Mouse (Mus musculus): ENCODE results near the gene Anapc15. TPM values are rescaled to one million over a fixed set of nuclear protein-coding genes. Genes with fewer than 3 reads are reported as not detected.

Anapc15 gene
- polyA plus RNA-seq, 1 experiment from 2014 or later, result 76.3 TPM

DNA sequence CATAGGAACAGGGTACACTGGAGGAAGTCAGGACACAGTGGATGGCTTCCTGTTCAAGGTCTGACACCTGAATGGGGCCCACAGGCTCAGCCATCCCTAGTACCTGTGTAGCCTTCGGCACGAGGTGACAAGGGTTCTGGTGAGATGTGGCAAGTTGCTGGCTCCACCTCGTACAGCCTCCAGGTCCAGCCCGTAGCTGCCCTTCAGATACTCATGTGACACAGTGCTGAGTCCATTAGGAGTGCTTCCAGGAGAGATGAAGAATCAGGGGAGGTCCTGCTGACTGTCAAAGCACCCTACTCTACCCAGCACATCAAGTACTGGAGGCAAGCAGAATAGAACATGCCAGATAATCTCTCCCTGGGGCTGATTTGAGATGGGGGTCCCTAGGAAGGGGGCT, 31.1 kb upstream of the Anapc15 start:
- WGBS, result 91% methylated on average over 4 of the region's 4 CpGs
- no peak overlapping the region for H3K4me2 ChIP-seq (replicated peaks; ENCODE audit: low read depth, low read length)
- no peak overlapping the region for H3K4me3 ChIP-seq (ENCODE audit: low read length)
- H3K4me1 ChIP-seq (ENCODE audit: insufficient read depth, low read length), result peaks cover 18% of the 10 kb centered on the region
- ATAC-seq (ENCODE audit: low FRiP score, low TSS enrichment), result no peak
- peaks cover 68% of the 10 kb centered on the region for H3K36me3 ChIP-seq (ENCODE audit: insufficient read depth, low read length)
- no peaks in the 10 kb centered on the region for H3K9me3 ChIP-seq (ENCODE audit: low read length)
- H3K27ac ChIP-seq (ENCODE audit: low read length), result no peak overlapping the region
- H3K9ac ChIP-seq (replicated peaks; ENCODE audit: low read length), result no peak overlapping the region
- H3K27me3 ChIP-seq (ENCODE audit: insufficient read depth, low read length), result no peaks in the 10 kb centered on the region

DNA sequence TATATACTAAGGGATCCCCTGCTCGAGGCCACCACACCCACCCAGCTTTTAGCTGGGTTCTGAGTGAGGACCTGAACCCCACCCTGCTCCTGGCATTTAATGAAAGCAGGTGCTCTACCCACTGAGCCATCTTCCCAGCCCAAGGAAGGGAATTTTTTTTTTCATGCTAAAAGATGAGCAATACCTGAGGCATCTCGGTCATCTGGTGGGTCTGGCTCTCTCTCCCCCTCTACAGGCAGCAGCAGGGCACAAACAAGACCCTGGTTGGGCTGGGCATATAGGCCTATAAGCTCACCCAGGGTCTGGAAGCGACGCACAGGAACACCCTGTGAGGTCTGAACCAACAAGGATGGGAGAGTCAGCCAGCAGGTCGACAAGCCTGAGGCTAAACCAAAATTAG, 30.2 kb upstream of the Anapc15 start:
- Histone ChIP-seq H3K4me1 (ENCODE audit: insufficient read depth, low read length) (peaks cover 19% of the 10 kb centered on the region), H3K27ac (ENCODE audit: low read length) (no peak overlapping the region), H3K27me3 (ENCODE audit: insufficient read depth, low read length) (no peaks in the 10 kb centered on the region), H3K9me3 (ENCODE audit: low read length) (no peaks in the 10 kb centered on the region), H3K36me3 (ENCODE audit: insufficient read depth, low read length) (peaks cover 58% of the 10 kb centered on the region), H3K9ac (replicated peaks; ENCODE audit: low read length) (no peak overlapping the region), H3K4me3 (ENCODE audit: low read length) (no peak overlapping the region), H3K4me2 (replicated peaks; ENCODE audit: low read depth, low read length) (no peak overlapping the region)
- 76% methylated on average over 5 of the region's 5 CpGs for WGBS
- no peak for ATAC-seq (ENCODE audit: low FRiP score, low TSS enrichment)

GRCm38 (mm10) chr7:101833916-101834584, 29.5 kb upstream of the Anapc15 start:
- Histone ChIP-seq H3K9ac (replicated peaks; ENCODE audit: low read length) (no peak overlapping the region), H3K9me3 (ENCODE audit: low read length) (no peaks in the 10 kb centered on the region), H3K36me3 (ENCODE audit: insufficient read depth, low read length) (peaks cover 51% of the 10 kb centered on the region), H3K27ac (ENCODE audit: low read length) (no peak overlapping the region), H3K4me1 (ENCODE audit: insufficient read depth, low read length) (peaks cover 26% of the 10 kb centered on the region), H3K4me3 (ENCODE audit: low read length) (0 out of 2 replicates have a peak overlapping the region, but pooled peaks have one; percentile 88), H3K27me3 (ENCODE audit: insufficient read depth, low read length) (no peaks in the 10 kb centered on the region), H3K4me2 (replicated peaks; ENCODE audit: low read depth, low read length) (no peak overlapping the region)
- WGBS, result 53% methylated on average over 3 of the region's 3 CpGs
- ATAC-seq (ENCODE audit: low FRiP score, low TSS enrichment), result no peak

DNA sequence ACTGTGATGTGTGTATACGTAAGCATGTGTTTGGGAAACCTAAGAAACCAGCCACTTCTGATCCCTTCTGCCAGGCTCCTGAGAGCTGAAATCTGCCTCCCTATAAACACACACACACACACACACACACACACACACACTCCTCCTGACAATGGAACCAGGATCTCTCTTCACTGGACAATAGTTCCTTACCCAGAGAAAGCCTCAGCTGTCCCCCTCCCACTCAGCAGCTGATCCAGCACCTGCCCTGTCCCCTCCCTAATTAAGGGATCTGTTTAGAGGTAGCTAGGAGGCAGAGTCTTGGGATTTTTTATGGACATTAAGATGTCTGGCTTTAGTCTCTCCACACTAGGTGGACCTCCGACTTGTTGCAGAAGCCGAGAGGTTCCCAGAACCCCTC, 28.6 kb upstream of the Anapc15 start:
- Histone ChIP-seq H3K36me3 (ENCODE audit: insufficient read depth, low read length) (peaks cover 42% of the 10 kb centered on the region), H3K4me1 (ENCODE audit: insufficient read depth, low read length) (peaks cover 28% of the 10 kb centered on the region), H3K27ac (ENCODE audit: low read length) (no peak overlapping the region), H3K9me3 (ENCODE audit: low read length) (no peaks in the 10 kb centered on the region), H3K9ac (replicated peaks; ENCODE audit: low read length) (peak overlapping the region; percentile 36; the same call in 1 of the 2 replicates), H3K27me3 (ENCODE audit: insufficient read depth, low read length) (no peaks in the 10 kb centered on the region), H3K4me2 (replicated peaks; ENCODE audit: low read depth, low read length) (peak overlapping the region; percentile 73), H3K4me3 (ENCODE audit: low read length) (peak overlapping the region; percentile 88; the same call in 1 of the 2 replicates)
- WGBS, result 62% methylated on average over 3 of the region's 3 CpGs
- ATAC-seq (ENCODE audit: low FRiP score, low TSS enrichment), result no peak

DNA sequence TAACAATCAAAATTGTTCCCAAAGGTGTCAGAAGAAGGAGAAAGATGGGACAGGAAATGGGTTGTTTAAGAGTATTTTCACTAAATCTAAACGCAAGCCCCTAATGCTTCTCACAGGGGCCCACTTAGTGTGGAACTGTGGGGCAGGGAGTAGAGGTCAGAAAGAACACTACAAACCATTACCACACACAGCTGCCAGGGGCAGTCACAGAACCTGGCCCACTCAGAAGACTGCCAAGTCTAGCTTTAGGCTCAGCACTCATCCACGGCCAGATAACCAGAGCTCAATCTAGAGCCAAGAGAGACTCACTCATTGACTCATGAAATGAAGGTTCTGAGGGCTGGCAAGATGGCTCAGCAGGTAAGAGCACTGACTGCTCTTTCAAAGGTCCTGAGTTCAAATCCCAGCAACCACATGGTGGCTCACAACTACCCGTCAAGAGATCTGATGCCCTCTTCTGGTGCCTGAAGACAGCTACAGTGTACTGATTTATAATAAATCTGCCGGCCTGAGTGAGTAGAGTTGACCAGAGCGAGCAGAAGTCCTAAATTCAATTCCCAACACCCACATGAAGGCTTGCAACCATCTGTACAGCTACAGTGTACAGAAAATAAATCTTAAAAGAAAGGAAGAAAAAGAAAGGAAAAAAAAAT, 27.9 kb upstream of the Anapc15 start:
- Histone ChIP-seq H3K9me3 (ENCODE audit: low read length) (no peaks in the 10 kb centered on the region), H3K27me3 (ENCODE audit: insufficient read depth, low read length) (no peaks in the 10 kb centered on the region), H3K4me2 (replicated peaks; ENCODE audit: low read depth, low read length) (peak overlapping the region; percentile 73), H3K36me3 (ENCODE audit: insufficient read depth, low read length) (peaks cover 35% of the 10 kb centered on the region), H3K27ac (ENCODE audit: low read length) (peak overlapping the region; percentile 98), H3K9ac (replicated peaks; ENCODE audit: low read length) (peak overlapping the region; percentile 98), H3K4me1 (ENCODE audit: insufficient read depth, low read length) (peaks cover 28% of the 10 kb centered on the region), H3K4me3 (ENCODE audit: low read length) (peak overlapping the region; percentile 88)
- ATAC-seq (ENCODE audit: low FRiP score, low TSS enrichment), result no peak
- WGBS, result 27% methylated on average over 5 of the region's 5 CpGs

- Histone ChIP-seq H3K36me3 (ENCODE audit: insufficient read depth, low read length) (peaks cover 26% of the 10 kb centered on the region), H3K27me3 (ENCODE audit: insufficient read depth, low read length) (no peaks in the 10 kb centered on the region), H3K27ac (ENCODE audit: low read length) (peak overlapping the region; percentile 98), H3K4me3 (ENCODE audit: low read length) (peak overlapping the region; percentile 88), H3K4me1 (ENCODE audit: insufficient read depth, low read length) (peaks cover 28% of the 10 kb centered on the region), H3K4me2 (replicated peaks; ENCODE audit: low read depth, low read length) (peak overlapping the region; percentile 73), H3K9me3 (ENCODE audit: low read length) (no peaks in the 10 kb centered on the region), H3K9ac (replicated peaks; ENCODE audit: low read length) (peak overlapping the region; percentile 98)
- ATAC-seq (ENCODE audit: low FRiP score, low TSS enrichment), result peak; percentile 60; the same call in 1 of the 2 replicates
- under 1% methylated on average over 63 of the region's 63 CpGs for WGBS
These were observed 27.0 kb upstream of the Anapc15 start for GRCm38 (mm10) chr7:101836271-101837153.

DNA sequence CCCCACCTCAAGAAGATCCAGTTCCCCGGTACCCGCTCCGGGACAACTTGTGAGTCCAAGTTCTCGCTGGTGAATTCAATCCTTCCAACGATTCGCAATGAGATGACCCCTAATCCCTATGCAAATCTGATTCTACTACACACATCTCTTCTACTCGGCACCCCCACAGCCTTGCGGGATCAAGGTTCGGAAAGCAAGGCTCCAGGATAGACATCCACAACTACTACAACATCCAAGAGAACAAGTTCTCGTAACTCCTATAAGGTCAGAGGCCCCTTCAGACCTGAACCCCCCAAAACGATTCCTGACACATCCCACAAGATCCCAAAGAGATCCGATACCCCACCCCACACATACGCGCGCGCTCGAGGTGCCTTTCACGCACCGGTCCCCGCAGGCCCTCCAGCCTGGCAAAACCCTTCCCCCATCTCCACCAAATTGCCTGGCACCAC, 26.3 kb upstream of the Anapc15 start:
- peak; percentile 1; the same call in 1 of the 2 replicates for ATAC-seq (ENCODE audit: low FRiP score, low TSS enrichment)
- Histone ChIP-seq H3K36me3 (ENCODE audit: insufficient read depth, low read length) (peaks cover 20% of the 10 kb centered on the region), H3K27ac (ENCODE audit: low read length) (peak overlapping the region; percentile 98), H3K4me1 (ENCODE audit: insufficient read depth, low read length) (peaks cover 28% of the 10 kb centered on the region), H3K9me3 (ENCODE audit: low read length) (no peaks in the 10 kb centered on the region), H3K4me2 (replicated peaks; ENCODE audit: low read depth, low read length) (peak overlapping the region; percentile 73), H3K4me3 (ENCODE audit: low read length) (peak overlapping the region; percentile 88), H3K9ac (replicated peaks; ENCODE audit: low read length) (peak overlapping the region; percentile 98), H3K27me3 (ENCODE audit: insufficient read depth, low read length) (no peaks in the 10 kb centered on the region)
- under 1% methylated on average over 20 of the region's 20 CpGs for WGBS

DNA sequence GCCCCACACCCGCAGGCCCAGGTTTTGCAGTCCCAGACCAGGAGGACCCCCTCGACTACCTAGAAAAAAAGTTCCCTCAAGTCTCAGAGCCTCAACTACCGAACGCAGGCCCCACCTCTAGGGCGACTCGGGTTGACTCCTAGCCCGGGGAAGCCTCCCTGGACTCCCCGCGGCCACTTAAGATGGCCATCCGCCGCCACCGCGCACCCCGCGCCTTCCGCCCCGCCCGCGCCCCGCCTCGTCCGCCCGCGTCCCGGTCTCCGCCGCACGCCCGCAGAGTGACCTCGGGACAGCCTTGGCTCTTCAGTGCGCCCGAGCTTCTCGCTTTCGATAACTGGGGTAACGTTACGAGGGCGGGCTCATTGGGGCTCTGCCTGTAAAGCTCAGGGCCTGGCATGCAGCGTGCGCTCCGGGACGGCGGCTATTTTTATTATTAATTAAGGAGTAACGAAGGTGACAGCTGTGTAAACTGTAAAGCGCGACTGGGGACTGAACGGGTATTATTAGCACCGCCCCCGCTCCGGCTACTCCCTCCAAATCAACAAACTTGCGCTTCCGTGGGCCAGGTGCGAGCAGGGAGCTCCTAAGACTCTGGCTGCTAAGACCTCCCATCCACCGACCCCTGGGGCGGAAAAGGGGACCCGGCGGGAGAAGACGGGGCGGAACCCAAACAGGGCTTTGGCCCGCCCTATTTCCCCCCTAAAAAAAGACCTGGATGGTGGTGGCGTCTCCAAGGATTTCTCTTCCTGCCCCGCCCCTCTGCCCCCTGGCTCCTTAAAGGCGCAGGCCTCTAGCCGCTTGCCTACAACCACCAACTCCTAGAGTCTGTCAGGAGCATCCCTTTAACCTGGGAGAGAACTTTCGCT, 25.7 kb upstream of the Anapc15 start, which contains the start of gene Inppl1:
Gene Inppl1 (minus strand): TSS at position 624 of the 866 bp plus-strand sequence.
- H3K36me3 ChIP-seq (ENCODE audit: insufficient read depth, low read length), result peaks cover 13% of the 10 kb centered on the region
- no peaks in the 10 kb centered on the region for H3K27me3 ChIP-seq (ENCODE audit: insufficient read depth, low read length)
- peak; percentile 93 for ATAC-seq (ENCODE audit: low FRiP score, low TSS enrichment)
- peaks cover 28% of the 10 kb centered on the region for H3K4me1 ChIP-seq (ENCODE audit: insufficient read depth, low read length)
- H3K9ac ChIP-seq (replicated peaks; ENCODE audit: low read length), result peak within 1 kb of the TSS; percentile 98
- peak within 1 kb of the TSS; percentile 88 for H3K4me3 ChIP-seq (ENCODE audit: low read length)
- H3K4me2 ChIP-seq (replicated peaks; ENCODE audit: low read depth, low read length), result peak within 1 kb of the TSS; percentile 73
- no peaks in the 10 kb centered on the region for H3K9me3 ChIP-seq (ENCODE audit: low read length)
- under 1% methylated on average over 64 of the region's 64 CpGs for WGBS
- peak within 1 kb of the TSS; percentile 98 for H3K27ac ChIP-seq (ENCODE audit: low read length)

GRCm38 (mm10) chr7:101844186-101844585, 19.3 kb upstream of the Anapc15 start:
- ATAC-seq (ENCODE audit: low FRiP score, low TSS enrichment), result no peak
- peaks cover under 1% of the 10 kb centered on the region; the same call in 1 of the 2 replicates for H3K4me1 ChIP-seq (ENCODE audit: insufficient read depth, low read length)
- no peaks in the 10 kb centered on the region for H3K36me3 ChIP-seq (ENCODE audit: insufficient read depth, low read length)
- no peaks in the 10 kb centered on the region for H3K27me3 ChIP-seq (ENCODE audit: insufficient read depth, low read length)
- no peak overlapping the region for H3K4me2 ChIP-seq (replicated peaks; ENCODE audit: low read depth, low read length)
- WGBS, result 63% methylated on average over 6 of the region's 6 CpGs
- no peak overlapping the region for H3K27ac ChIP-seq (ENCODE audit: low read length)
- no peak overlapping the region for H3K4me3 ChIP-seq (ENCODE audit: low read length)
- H3K9me3 ChIP-seq (ENCODE audit: low read length), result no peaks in the 10 kb centered on the region
- H3K9ac ChIP-seq (replicated peaks; ENCODE audit: low read length), result no peak overlapping the region

Data from kidney, embryonic 16.5 days (tissue).